Mouse (Mus musculus) C3H10T1/2 (cell line): ENCODE measurements around the gene Zfp804b. TPM values are rescaled to one million over a fixed set of nuclear protein-coding genes. Genes with fewer than 3 reads are reported as not detected.

Experiments
- polyA plus RNA-seq, 2 experiments: library from polyadenylated mRNA; unstranded; fragments of >200 nt; fragmentation: generic; extraction: Trizol; gene quantifications; one replicate each; pipeline ENCODE4 v1.2.1; 2012; ENCODE audit warnings: missing spikeins in 2 of 2

Gene Zfp804b
- polyA plus RNA-seq: under 1 TPM in 1 of 2 experiments, not detected in 1; 0.04 TPM

GRCm38 (mm10) chr5:7344145-7345010, at the start of gene Zfp804b:
Gene Zfp804b (minus strand): TSS chr5:7344756.

GRCm38 (mm10) chr5:7303819-7304218, 40.7 kb downstream of the Zfp804b start, which contains the start of gene Tex47:
Gene Tex47 (plus strand): TSS chr5:7304119.

Other genes starting within 250 kb of the Zfp804b start
- under 1 TPM in 1 of 2 experiments, not detected in 1; 0.06 TPM for gene Tex47, start 40.6 kb downstream of the Zfp804b start, polyA plus RNA-seq